Mouse (Mus musculus) hindbrain, embryonic 13.5 days (tissue): ENCODE measurements around the gene Raver1. TPM values are rescaled to one million over a fixed set of nuclear protein-coding genes. Genes with fewer than 3 reads are reported as not detected.
A peak's percentile ranks its signal among the peaks of the same experiment; 100 is the strongest.

ENCODE experiments used
- ATAC-seq: fragments of 200-750 bp; cut with Nextera tagmentation; 2 replicates; pipeline ENCODE4 v1.8.0; 2017; ENCODE audit warnings: moderate TSS enrichment; ENCODE audit not compliant: low FRiP score
- H3K27ac ChIP-seq: fragments of 300-500 bp; sonication (generic); 2 replicates; pipeline ENCODE4 v1.5.1; 2015; ENCODE audit warnings: inconsistent platforms, mild to moderate bottlenecking, moderate library complexity
- H3K27me3 ChIP-seq: fragments of 300-500 bp; sonication (generic); 2 replicates; pipeline ENCODE4 v1.6.1; 2015; ENCODE audit warnings: mild to moderate bottlenecking, inconsistent platforms
- H3K36me3 ChIP-seq: fragments of 300-500 bp; sonication (generic); 2 replicates; pipeline ENCODE4 v1.6.1; 2015; ENCODE audit warnings: mild to moderate bottlenecking, inconsistent platforms
- H3K4me1 ChIP-seq: fragments of 300-500 bp; sonication (generic); replicated peaks from 2 replicates; pipeline ENCODE4 v1.6.1; 2015; ENCODE audit warnings: inconsistent platforms
- H3K4me2 ChIP-seq: fragments of 300-500 bp; sonication (generic); 2 replicates; pipeline ENCODE4 v1.6.1; 2015; ENCODE audit warnings: inconsistent platforms, mild to moderate bottlenecking, moderate library complexity
- H3K4me3 ChIP-seq: fragments of 300-500 bp; sonication (generic); 2 replicates; pipeline ENCODE4 v1.5.1; 2015; ENCODE audit warnings: mild to moderate bottlenecking, inconsistent platforms
- H3K9ac ChIP-seq: fragments of 300-500 bp; sonication (generic); 2 replicates; pipeline ENCODE4 v1.6.1; 2015; ENCODE audit warnings: mild to moderate bottlenecking, inconsistent platforms
- H3K9me3 ChIP-seq: fragments of 300-500 bp; sonication (generic); 2 replicates; pipeline ENCODE4 v1.6.1; 2016; ENCODE audit warnings: inconsistent platforms
- WGBS: fragments of 180-500 bp; shearing (Covaris S2); methylation state at CpG from one replicate; pipeline ENCODE4 v1.1.7; 2015; 5-methylcytosine and 5-hydroxymethylcytosine counted together
- polyA plus RNA-seq: library from polyadenylated mRNA; unstranded; fragments of >200 nt; fragmentation: Nextera tagmentation; extraction: Ambion mirVana; gene quantifications from 2 replicates; pipeline ENCODE4 v1.2.1, GENCODE M21; 2015

The Raver1 gene
- 28.3 and 32.5 TPM in 2 replicates for polyA plus RNA-seq

DNA sequence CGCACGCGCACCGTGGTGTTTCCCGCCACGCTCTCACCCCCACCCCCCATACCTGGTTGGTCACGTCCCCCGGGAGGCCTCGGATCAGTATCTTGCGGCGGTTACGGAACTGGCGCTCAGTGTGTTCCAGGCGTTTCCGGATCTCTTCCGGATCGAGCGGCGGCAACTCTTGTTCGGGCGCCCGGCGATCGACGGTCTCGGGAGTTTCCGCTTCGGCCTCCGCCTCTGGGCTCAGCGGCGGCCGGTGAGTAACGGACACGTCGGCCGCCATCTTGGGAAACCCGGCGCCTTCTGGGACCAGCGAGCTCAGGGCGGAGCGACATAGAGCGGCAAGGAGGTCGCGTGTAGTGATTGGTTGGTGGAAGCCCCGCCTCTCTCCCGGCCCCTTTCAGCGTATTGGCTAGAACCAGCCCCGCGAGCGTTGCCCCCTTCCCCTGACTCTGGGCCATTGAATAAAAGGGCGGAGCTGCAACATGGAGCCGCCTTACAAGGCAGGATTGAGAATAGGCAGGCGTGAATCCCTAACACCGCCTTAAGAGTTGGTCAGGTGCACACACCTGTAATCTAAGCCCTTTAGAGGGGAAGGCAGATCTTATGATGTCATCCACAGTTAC, at the start of gene Raver1, which contains the start of gene Gm38431:
Gene Raver1, minus strand, starts transcription at position 302 of the 614 bp plus-strand sequence.
Gene Gm38431, minus strand, starts transcription at position 291 of the 614 bp plus-strand sequence.
- Histone ChIP-seq H3K27me3 (no peaks in the 10 kb centered on the region), H3K27ac (peak within 1 kb of the TSS; percentile 93), H3K4me1 (peaks cover 30% of the 10 kb centered on the region), H3K9ac (peak within 1 kb of the TSS; percentile 78), H3K4me3 (peak within 1 kb of the TSS; percentile 66), H3K4me2 (peak within 1 kb of the TSS; percentile 84), H3K9me3 (no peaks in the 10 kb centered on the region), H3K36me3 (peaks cover 33% of the 10 kb centered on the region)
- peak; percentile 99 for ATAC-seq
- under 1% methylated on average over 54 of the region's 54 CpGs for WGBS

DNA sequence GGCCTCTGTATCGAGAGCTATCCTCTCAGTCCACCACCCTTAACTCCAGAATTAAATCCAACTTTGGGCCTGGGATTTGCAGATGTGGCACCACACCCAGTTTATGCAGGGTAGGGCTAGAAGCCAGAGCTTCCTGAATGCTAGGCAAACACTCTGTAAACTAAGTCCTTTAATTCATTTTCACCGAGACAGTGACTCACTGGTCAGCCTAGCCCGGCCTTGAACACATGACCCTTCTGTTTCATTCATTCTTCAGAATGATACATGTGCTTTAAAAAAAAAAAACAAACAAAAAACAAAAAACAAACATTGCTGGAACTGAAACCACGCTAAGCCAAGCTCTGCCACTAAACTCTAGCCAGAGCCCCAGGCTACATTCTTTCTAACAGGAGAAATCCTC, 46.6 kb upstream of the Raver1 start:
- Histone ChIP-seq H3K27ac (no peak overlapping the region), H3K27me3 (no peaks in the 10 kb centered on the region), H3K4me2 (no peak overlapping the region), H3K36me3 (peaks cover 60% of the 10 kb centered on the region), H3K4me3 (no peak overlapping the region), H3K4me1 (no peaks in the 10 kb centered on the region), H3K9me3 (no peaks in the 10 kb centered on the region), H3K9ac (no peak overlapping the region)
- no peak for ATAC-seq
- WGBS = 88% methylated on average over 4 of the region's 4 CpGs

DNA sequence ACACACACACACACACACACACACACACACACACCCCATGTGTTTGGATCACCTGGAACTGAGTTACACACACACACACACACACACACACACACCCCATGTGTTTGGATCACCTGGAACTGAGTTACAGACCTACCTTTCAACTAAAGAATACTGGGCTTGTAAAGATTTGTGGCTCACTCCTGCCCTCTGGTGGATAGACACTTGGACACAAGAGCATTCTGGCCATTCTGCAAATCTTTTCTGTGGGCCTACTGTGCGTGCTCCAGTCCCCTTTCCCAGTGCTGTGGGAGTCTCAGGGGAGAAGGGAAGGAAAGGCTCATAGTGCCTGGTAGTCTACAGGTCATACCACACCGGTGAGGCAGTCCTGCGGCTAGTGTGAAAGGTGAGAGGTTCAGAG, 45.4 kb upstream of the Raver1 start:
- Histone ChIP-seq H3K36me3 (peaks cover 48% of the 10 kb centered on the region), H3K4me1 (no peaks in the 10 kb centered on the region), H3K27me3 (no peaks in the 10 kb centered on the region), H3K4me3 (no peak overlapping the region), H3K4me2 (no peak overlapping the region), H3K27ac (no peak overlapping the region), H3K9ac (no peak overlapping the region), H3K9me3 (no peaks in the 10 kb centered on the region)
- WGBS = 62% methylated on average over 3 of the region's 3 CpGs
- 0 out of 2 replicates have a peak, but pooled peaks have one; percentile 21 for ATAC-seq

DNA sequence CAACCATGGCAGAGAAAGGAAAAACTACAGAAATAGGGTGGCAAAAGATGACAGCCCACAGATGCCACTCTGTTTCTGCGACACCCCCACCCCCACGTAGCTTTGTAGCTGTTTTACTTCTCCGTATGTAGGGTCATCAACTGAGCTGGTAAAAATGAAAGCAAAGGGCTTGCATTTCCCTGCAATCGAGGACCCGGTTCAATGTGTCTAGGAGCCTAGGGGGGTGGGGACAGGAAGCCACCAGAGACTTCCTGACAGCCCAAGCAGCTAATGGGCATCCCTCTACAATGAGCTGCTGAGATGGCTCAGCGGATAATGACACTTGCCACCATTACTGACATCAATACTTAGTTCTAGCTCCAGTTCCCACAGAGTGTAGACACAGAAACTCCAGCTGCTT, 44.6 kb upstream of the Raver1 start:
- 81% methylated on average over 6 of the region's 6 CpGs for WGBS
- H3K4me3 ChIP-seq = no peak overlapping the region
- no peak overlapping the region for H3K27ac ChIP-seq
- no peaks in the 10 kb centered on the region for H3K4me1 ChIP-seq
- ATAC-seq = no peak
- H3K27me3 ChIP-seq = no peaks in the 10 kb centered on the region
- peaks cover 40% of the 10 kb centered on the region for H3K36me3 ChIP-seq
- no peak overlapping the region for H3K4me2 ChIP-seq
- H3K9me3 ChIP-seq = no peaks in the 10 kb centered on the region
- H3K9ac ChIP-seq = no peak overlapping the region

DNA sequence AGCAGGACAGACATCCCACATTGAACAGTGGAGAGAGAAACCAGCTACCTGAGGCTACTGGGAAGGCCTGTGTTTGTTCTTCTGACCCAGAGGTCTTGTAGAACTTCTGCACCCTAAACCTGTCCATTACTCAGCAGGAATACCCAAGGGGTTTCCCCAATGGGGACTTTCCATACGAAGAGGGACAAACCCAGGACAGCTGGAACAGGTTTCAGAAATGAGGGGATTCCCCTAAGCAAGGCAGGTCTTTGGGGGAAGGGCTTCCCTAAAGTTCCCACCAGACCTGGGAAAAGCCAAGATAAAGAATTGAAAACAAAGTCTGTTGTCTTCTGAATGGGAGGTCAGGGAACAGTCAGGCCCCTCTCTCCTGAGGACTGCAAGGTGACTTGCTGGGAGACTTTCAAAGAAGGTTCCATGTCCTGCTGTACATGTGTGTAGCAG, 44.2 kb upstream of the Raver1 start:
- WGBS = 69% methylated on average over 1 of the region's 1 CpGs
- peaks cover 36% of the 10 kb centered on the region for H3K36me3 ChIP-seq
- H3K4me1 ChIP-seq = no peaks in the 10 kb centered on the region
- no peak overlapping the region for H3K9ac ChIP-seq
- no peaks in the 10 kb centered on the region for H3K9me3 ChIP-seq
- ATAC-seq = no peak
- H3K27me3 ChIP-seq = no peaks in the 10 kb centered on the region
- H3K4me2 ChIP-seq = no peak overlapping the region
- no peak overlapping the region for H3K4me3 ChIP-seq
- no peak overlapping the region for H3K27ac ChIP-seq

DNA sequence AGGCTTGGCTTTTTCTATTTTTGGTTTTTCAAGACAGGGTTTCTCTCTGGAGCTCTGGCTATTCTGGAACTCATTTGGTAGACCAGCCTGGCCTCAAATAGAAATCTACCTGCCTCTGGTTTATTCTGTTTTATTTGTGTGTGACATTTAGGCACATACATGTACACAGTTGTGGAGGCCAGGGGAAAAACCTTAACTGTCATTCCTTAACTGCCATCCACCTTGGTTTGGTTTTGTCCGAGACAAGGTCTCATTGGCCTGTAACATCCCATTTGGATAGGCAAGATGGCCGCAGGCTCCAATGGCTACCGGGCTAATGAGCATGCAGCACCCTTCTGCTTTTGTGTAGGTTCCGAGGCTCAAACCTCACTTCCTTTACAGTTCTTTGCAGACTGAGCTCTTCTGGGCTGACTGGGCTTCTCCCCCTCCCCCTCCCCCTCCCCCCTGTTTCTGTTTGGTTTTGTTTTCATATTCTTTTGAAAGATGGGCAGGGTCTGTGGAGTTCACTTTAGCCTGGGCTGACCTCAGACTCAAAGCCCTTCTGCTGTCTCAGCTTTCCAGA, 43.6 kb upstream of the Raver1 start:
- peaks cover 3% of the 10 kb centered on the region for H3K4me1 ChIP-seq
- H3K27me3 ChIP-seq = no peaks in the 10 kb centered on the region
- peaks cover 30% of the 10 kb centered on the region for H3K36me3 ChIP-seq
- H3K27ac ChIP-seq = no peak overlapping the region
- WGBS = 83% methylated on average over 4 of the region's 4 CpGs
- ATAC-seq = no peak
- H3K4me2 ChIP-seq = no peak overlapping the region
- H3K4me3 ChIP-seq = no peak overlapping the region
- no peaks in the 10 kb centered on the region for H3K9me3 ChIP-seq
- no peak overlapping the region for H3K9ac ChIP-seq

DNA sequence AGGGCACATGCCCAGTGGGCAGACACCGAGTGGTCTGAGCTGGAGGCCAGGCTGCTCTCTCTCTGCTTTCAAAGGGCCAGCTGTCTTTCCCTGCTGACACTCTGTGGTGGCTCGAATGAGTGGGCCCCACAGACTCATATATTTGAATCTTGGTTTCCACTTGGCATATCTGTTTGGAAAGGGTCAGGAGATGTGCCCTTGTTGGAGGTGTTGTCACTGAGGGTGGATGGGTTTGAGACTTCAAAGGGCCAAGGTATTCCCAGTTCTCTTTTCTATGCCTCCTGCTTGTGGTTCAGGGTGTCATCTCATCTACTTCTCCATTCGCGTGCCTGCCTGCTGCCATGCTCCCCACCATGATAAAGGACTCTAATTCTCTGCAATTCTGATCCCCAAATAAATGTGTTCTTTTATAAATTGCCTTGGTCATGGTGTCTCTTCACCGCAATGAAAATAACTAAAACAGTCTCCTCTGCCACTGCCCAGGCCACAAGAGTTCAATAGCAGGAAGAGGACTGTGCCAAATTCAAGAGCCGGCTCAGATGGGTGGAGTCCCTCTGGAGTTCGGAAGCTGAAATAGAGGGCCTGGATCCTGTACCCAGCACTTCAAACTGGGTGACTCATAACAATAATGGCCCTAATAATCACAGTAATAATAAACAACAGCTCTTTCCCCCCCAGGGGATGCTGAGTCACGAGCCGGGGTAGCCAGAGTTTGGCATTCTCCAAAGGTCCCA, 43.0 kb upstream of the Raver1 start:
- H3K27ac ChIP-seq = no peak overlapping the region
- H3K36me3 ChIP-seq = peaks cover 24% of the 10 kb centered on the region
- H3K4me2 ChIP-seq = no peak overlapping the region
- no peak overlapping the region for H3K9ac ChIP-seq
- H3K27me3 ChIP-seq = no peaks in the 10 kb centered on the region
- peaks cover 7% of the 10 kb centered on the region for H3K4me1 ChIP-seq
- no peak for ATAC-seq
- WGBS = 74% methylated on average over 9 of the region's 9 CpGs
- H3K9me3 ChIP-seq = no peaks in the 10 kb centered on the region
- H3K4me3 ChIP-seq = no peak overlapping the region

DNA sequence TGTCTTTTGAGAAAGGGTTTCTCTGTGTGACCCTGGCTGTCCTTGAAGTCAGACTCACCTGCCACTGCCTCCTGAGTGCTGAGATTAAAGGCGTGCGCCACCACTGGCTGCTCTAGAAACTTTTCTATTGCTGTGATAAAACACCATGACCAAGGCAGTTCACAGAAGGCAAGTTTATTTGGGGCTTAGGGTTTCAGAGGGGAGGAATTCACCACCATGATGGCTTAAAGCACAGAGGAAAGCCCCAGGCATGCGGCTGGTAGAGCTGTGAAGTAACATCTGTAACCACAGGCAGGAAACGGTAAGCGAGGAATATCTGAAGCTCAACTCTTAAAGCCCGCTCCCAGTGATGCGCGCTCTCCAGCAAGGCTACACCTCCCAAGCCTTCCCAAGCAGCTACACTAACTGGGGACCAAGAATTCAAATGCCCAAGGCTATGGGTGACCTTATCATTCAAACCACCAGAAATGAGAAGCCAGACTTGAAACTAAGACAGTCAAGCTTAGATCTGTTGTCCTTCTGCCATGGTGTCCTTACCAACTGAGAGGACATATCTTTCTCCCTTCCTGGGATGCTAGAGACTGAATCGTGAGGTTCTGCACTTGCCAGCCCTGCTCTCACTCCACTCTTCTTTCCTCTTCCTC, 41.4 kb upstream of the Raver1 start:
- Histone ChIP-seq H3K4me2 (no peak overlapping the region), H3K4me3 (no peak overlapping the region), H3K4me1 (peaks cover 7% of the 10 kb centered on the region), H3K27me3 (no peaks in the 10 kb centered on the region), H3K27ac (no peak overlapping the region), H3K9me3 (no peaks in the 10 kb centered on the region), H3K36me3 (peaks cover 12% of the 10 kb centered on the region), H3K9ac (0 out of 2 replicates have a peak overlapping the region, but pooled peaks have one; percentile 29)
- WGBS = 86% methylated on average over 9 of the region's 9 CpGs
- ATAC-seq = no peak

DNA sequence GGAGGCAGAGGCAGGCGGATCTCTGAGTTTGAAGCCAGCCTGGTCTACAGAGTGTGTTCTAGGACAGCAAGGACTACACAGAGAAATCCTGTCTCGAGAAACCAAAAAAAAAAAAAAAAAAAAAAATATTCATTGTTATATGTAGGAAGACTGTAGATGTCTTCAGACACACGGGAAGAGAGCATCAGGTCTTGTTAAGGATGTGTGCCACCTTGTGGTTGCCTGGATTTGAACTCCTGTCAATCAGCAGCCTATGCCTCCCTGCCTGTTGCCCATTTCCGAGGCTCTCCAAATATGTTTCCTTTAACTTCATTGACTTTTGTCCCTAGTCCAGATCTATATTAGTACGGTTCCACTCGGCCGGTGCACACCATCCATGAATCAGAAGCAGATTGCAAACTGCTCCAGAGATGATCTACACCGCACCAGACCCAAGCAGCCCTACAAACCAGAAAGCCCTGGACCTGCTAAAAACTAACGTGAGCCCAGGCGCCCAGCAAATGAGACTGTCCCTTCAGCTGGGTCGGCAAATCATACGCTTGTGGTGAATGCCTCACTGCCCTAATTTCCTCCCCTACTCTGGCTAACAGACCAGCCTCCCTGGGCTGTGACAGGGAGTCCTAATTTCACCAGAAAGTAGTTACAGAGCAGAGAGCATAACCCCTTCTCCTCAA, 40.4 kb upstream of the Raver1 start:
- Histone ChIP-seq H3K4me3 (no peak overlapping the region), H3K4me2 (no peak overlapping the region; the same call in 1 of the 2 replicates), H3K9me3 (no peaks in the 10 kb centered on the region), H3K9ac (0 out of 2 replicates have a peak overlapping the region, but pooled peaks have one; percentile 29), H3K4me1 (peaks cover 7% of the 10 kb centered on the region), H3K27me3 (no peaks in the 10 kb centered on the region), H3K36me3 (peaks cover 12% of the 10 kb centered on the region), H3K27ac (no peak overlapping the region)
- 87% methylated on average over 12 of the region's 12 CpGs for WGBS
- ATAC-seq = no peak

DNA sequence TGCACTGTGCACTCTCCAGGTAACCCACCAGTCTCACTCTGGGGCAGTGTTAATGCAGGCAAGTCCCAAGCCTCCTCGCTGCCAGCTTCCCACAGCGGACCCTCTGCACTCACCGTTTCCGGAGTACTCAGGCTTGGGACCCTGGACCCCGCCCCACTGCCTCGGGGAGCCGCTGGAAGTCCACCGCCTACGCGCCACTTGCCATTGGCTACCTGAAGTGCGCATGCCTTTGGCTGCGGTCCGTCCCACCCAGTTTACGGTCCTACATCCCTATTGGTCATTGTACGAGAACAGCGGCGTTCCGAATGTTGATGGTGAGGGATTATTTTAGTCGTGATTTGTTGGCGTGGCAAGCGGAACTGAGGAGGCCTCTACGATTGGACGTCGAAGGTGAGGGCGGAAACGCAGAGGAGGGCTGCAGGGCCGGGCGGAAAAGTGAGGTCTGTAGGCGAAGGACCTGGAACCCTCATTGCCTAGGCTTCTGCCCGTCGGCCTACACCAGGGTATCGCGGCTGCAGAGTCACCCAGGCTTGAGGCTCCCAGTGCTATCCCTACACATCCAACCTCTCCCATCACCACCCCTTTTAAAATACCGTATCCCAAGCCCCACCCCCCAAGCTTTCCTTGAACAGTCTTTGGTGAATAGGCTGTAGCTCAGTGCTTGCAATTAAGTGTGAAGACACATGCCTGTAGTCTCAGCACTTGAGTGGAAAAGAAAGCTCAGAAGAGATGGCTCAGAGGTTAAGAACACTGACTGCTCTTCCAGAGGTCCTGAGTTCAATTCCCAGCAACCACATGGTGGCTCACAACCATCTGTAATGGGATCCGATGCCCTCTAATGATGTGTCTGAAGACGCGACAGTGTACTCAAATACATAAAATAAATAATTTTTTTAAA, 39.5 kb upstream of the Raver1 start, which contains the start of gene Tyk2:
Gene Tyk2, minus strand, starts transcription at position 185 of the 898 bp plus-strand sequence.
- Histone ChIP-seq H3K9ac (peak within 1 kb of the TSS; percentile 72), H3K9me3 (no peaks in the 10 kb centered on the region), H3K4me1 (peaks cover 7% of the 10 kb centered on the region), H3K4me3 (peak within 1 kb of the TSS; percentile 62), H3K4me2 (peak within 1 kb of the TSS; percentile 66), H3K27ac (peak within 1 kb of the TSS; percentile 74), H3K36me3 (peaks cover 21% of the 10 kb centered on the region), H3K27me3 (no peaks in the 10 kb centered on the region)
- peak; percentile 98 for ATAC-seq
- 7% methylated on average over 37 of the region's 37 CpGs for WGBS

DNA sequence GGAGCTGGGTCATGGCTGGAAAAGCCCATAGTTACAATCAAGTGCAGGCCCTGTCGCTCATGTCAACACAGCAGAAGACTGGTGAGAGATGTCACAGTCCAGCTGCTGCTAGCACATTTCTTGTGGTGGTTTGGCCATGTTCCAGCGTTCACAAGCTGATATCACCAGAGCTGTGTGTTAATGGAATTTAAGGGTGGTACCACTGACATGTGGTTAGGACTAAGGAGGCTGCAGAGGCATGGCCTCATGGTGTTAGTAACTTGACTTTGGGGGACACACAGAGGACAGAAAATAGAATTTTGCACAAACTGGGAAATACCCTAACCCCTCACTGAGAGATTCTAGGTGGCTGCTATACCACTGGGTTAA, 34.4 kb upstream of the Raver1 start:
- Histone ChIP-seq H3K9ac (no peak overlapping the region), H3K4me2 (no peak overlapping the region), H3K27me3 (no peaks in the 10 kb centered on the region), H3K4me1 (peaks cover 7% of the 10 kb centered on the region), H3K9me3 (no peaks in the 10 kb centered on the region), H3K36me3 (peaks cover 71% of the 10 kb centered on the region), H3K27ac (no peak overlapping the region), H3K4me3 (no peak overlapping the region)
- 83% methylated on average over 2 of the region's 2 CpGs for WGBS
- ATAC-seq = no peak
